Mouse (Mus musculus): Measurements from ENCODE around the gene Cdc42bpb.

Cdc42bpb gene

GRCm38 (mm10) chr12:111284532-111284931 lies 93.0 kb downstream of the Cdc42bpb start:
- no peak for DNase-seq (ENCODE audit: low spot score in 2 of 2)

- DNase-seq (ENCODE audit: low spot score in 2 of 2): no peak
Measured at GRCm38 (mm10) chr12:111283573-111283972, 93.9 kb downstream of the Cdc42bpb start.

- DNase-seq (ENCODE audit: low spot score in 2 of 2): no peak
Measured at GRCm38 (mm10) chr12:111276371-111276770, 101.1 kb downstream of the Cdc42bpb start.

GRCm38 (mm10) chr12:111275150-111275841 lies 102.2 kb downstream of the Cdc42bpb start:
- no peak for DNase-seq (ENCODE audit: low spot score in 2 of 2)

GRCm38 (mm10) chr12:111274447-111275149 lies 102.9 kb downstream of the Cdc42bpb start:
- DNase-seq (ENCODE audit: low spot score in 2 of 2): no peak

GRCm38 (mm10) chr12:111274006-111274405 lies 103.5 kb downstream of the Cdc42bpb start:
- no peak for DNase-seq (ENCODE audit: low spot score in 2 of 2)

GRCm38 (mm10) chr12:111272420-111272819 lies 105.1 kb downstream of the Cdc42bpb start:
- peak; percentile 55 to 75 for DNase-seq (ENCODE audit: low spot score in 2 of 2)

GRCm38 (mm10) chr12:111271966-111272365 lies 105.6 kb downstream of the Cdc42bpb start:
- no peak for DNase-seq (ENCODE audit: low spot score in 2 of 2)

- no peak for DNase-seq (ENCODE audit: low spot score in 2 of 2)
Measured at GRCm38 (mm10) chr12:111271406-111271805, 106.1 kb downstream of the Cdc42bpb start.

GRCm38 (mm10) chr12:111270629-111271277 lies 106.8 kb downstream of the Cdc42bpb start, which contains the start of gene Amn:
Gene Amn, plus strand, starts transcription at chr12:111271095.
- DNase-seq (ENCODE audit: low spot score in 2 of 2): no peak

- DNase-seq (ENCODE audit: low spot score in 2 of 2): no peak
Measured at GRCm38 (mm10) chr12:111267673-111268325, 109.7 kb downstream of the Cdc42bpb start.

- DNase-seq (ENCODE audit: low spot score in 2 of 2): no peak
Measured at GRCm38 (mm10) chr12:111266592-111266991, 110.9 kb downstream of the Cdc42bpb start.

GRCm38 (mm10) chr12:111265212-111265611 lies 112.3 kb downstream of the Cdc42bpb start:
- DNase-seq (ENCODE audit: low spot score in 2 of 2): no peak

- DNase-seq (ENCODE audit: low spot score in 2 of 2): no peak
Measured at GRCm38 (mm10) chr12:111263650-111264049, 113.9 kb downstream of the Cdc42bpb start.

GRCm38 (mm10) chr12:111251227-111251626 lies 126.3 kb downstream of the Cdc42bpb start:
- no peak for DNase-seq (ENCODE audit: low spot score in 2 of 2)

GRCm38 (mm10) chr12:111250116-111250515 lies 127.4 kb downstream of the Cdc42bpb start:
- no peak for DNase-seq (ENCODE audit: low spot score in 2 of 2)

GRCm38 (mm10) chr12:111249095-111249494 lies 128.4 kb downstream of the Cdc42bpb start:
- DNase-seq (ENCODE audit: low spot score in 2 of 2): no peak

- DNase-seq (ENCODE audit: low spot score in 2 of 2): no peak
Measured at GRCm38 (mm10) chr12:111246808-111247464, 130.6 kb downstream of the Cdc42bpb start.

- no peak for DNase-seq (ENCODE audit: low spot score in 2 of 2)
Measured at GRCm38 (mm10) chr12:111245070-111245469, 132.4 kb downstream of the Cdc42bpb start.

- DNase-seq (ENCODE audit: low spot score in 2 of 2): no peak
Measured at GRCm38 (mm10) chr12:111243733-111244132, 133.8 kb downstream of the Cdc42bpb start.
